Mouse (Mus musculus): ENCODE measurements at regions not wholly inside any gene's neighbourhood (a gene's known extent, or its start where the extent isn't known, plus 50 kb on each side); places are given as distances from the start of the nearest gene placed in this dataset.
A peak's percentile ranks its signal among the peaks of the same experiment; 100 is the strongest.

DNA sequence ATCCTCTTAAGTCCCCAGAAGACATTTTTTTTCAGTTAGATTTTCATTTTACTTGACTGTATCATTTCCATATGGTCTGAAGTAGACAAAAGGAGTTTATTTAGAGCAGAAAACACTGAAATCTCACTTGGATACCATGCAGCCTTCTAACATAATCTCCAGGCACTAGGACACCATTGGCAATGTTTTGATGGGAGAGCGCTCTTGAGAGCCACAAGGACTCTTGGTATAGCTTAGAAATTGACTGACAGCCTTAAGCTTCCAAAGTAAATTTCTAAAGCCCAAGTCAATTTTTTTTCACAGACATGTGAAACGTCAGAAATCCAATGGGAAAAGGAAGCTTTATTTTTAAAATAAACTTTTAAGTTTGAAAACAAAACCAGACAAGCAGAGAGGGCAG lies 116.5 kb downstream of the Polr2m start:
- no peak for DNase-seq

DNA sequence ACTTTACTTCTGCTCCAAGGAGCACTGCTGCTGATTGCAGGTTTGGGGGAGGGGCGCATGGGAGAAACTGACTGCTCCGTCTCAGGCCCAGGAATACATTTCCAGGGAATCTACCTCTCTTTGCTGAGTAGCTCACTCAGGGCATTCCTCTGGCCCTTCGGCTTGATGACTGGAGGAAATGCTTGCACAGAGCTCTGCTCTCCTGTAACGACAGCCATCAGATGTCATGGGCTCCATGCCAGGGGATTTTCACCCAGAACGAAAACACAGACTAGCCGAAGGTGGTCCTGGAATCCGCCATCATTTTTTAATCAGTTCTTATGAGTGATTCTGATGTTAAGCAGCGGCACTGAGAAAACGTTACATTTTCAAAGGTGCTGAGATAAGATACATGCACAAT lies 119.2 kb downstream of the Polr2m start:
- 56% methylated on average over 9 of the region's 9 CpGs for WGBS
- Histone ChIP-seq H3K4me1 (ENCODE audit: insufficient read depth) (no peaks in the 10 kb centered on the region), H3K9me3 (ENCODE audit: low read length) (no peaks in the 10 kb centered on the region), H3K4me2 (ENCODE audit: low read depth) (no peak overlapping the region), H3K9ac (no peak overlapping the region), H3K4me3 (ENCODE audit: low read depth, low read length) (no peak overlapping the region), H3K27me3 (ENCODE audit: insufficient read depth, low read length) (no peaks in the 10 kb centered on the region), H3K27ac (ENCODE audit: low read depth, low read length) (no peak overlapping the region), H3K36me3 (ENCODE audit: insufficient read depth) (no peaks in the 10 kb centered on the region)
- no peak for TF ChIP-seq CTCF (IDR thresholded peaks at IDR 0.05; ENCODE audit: low read depth)
- ATAC-seq (no peak), DNase-seq (no peak)

More for the DNA sequence above, 116.5 kb downstream of the Polr2m start:
- H3K4me2 ChIP-seq (ENCODE audit: low read depth) = no peak overlapping the region
- no peak overlapping the region for H3K9ac ChIP-seq
- no peaks in the 10 kb centered on the region for H3K36me3 ChIP-seq (ENCODE audit: insufficient read depth)
- H3K27ac ChIP-seq (ENCODE audit: low read depth, low read length) = no peak overlapping the region
- no peaks in the 10 kb centered on the region for H3K27me3 ChIP-seq (ENCODE audit: insufficient read depth, low read length)
- no peaks in the 10 kb centered on the region for H3K9me3 ChIP-seq (ENCODE audit: low read length)
- H3K4me3 ChIP-seq (ENCODE audit: low read depth, low read length) = no peak overlapping the region
- 76% methylated on average over 2 of the region's 2 CpGs for WGBS
- H3K4me1 ChIP-seq (ENCODE audit: insufficient read depth) = no peaks in the 10 kb centered on the region
- TF ChIP-seq CTCF (IDR thresholded peaks at IDR 0.05; ENCODE audit: low read depth) = no peak
- ATAC-seq = no peak

DNA sequence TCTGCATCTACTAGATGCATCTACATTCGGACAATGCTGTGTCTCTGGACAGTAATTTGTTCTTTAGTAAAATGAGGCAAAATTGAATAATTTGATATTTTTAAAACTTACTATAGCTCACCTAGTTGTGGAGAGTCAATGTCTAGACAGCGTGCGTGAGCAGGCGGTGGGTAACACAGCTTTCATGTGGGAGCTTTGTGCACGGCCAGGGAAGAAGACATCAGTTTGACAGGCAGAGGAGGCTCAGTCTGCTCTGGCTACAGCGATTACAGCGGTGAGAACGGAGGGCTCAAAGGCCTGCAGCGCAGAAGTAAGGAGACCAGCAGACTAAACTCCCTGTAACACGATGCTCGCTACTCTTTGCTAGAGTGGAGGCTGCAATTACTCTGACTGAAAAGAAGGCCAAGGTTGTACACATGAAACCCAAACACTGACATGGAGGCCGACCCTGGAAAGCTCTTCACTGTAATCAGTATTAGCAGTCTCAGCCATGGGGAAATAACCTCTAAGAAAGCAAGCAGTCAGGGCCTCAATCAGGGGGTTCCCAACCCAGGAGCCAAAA lies 120.5 kb downstream of the Polr2m start:
- no peak overlapping the region for H3K27ac ChIP-seq (ENCODE audit: low read depth, low read length)
- no peak overlapping the region for H3K9ac ChIP-seq
- no peaks in the 10 kb centered on the region for H3K4me1 ChIP-seq (ENCODE audit: insufficient read depth)
- DNase-seq = no peak
- TF ChIP-seq CTCF (IDR thresholded peaks at IDR 0.05; ENCODE audit: low read depth) = no peak
- H3K27me3 ChIP-seq (ENCODE audit: insufficient read depth, low read length) = no peaks in the 10 kb centered on the region
- H3K4me2 ChIP-seq (ENCODE audit: low read depth) = no peak overlapping the region
- 69% methylated on average over 12 of the region's 12 CpGs for WGBS
- no peaks in the 10 kb centered on the region for H3K9me3 ChIP-seq (ENCODE audit: low read length)
- no peak overlapping the region for H3K4me3 ChIP-seq (ENCODE audit: low read depth, low read length)
- H3K36me3 ChIP-seq (ENCODE audit: insufficient read depth) = no peaks in the 10 kb centered on the region
- ATAC-seq = no peak

DNA sequence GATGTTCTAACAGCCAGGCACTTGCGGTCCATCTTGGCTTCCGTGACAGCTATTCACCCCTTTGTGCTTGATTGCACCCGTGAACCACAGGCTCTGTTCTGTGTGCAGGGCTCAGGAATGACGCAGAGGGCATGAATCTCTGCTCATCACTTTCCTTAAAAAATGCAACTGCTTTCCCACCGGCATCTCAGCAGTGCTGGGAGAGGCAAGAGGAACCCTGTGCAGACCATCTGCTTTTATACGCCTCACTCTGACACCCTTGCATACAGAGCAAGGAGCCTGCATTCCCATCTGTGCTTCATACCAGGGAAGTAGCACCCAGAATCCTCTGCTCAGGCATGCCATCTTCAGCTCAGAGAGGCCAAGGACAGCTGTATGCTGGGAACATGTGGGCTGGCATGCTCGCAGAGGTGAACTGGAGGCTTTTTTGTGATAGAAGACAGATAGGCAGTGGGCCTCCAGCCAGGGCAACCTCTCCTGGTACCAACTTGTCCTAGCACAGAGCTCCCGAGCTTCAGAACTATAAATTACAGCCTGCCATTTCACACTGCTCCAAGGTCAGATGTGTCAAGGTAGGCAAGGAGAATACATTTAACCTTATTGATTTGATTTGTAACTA lies 121.6 kb downstream of the Polr2m start:
- peak; percentile 96 for ATAC-seq
- DNase-seq = peak; percentile 55

DNA sequence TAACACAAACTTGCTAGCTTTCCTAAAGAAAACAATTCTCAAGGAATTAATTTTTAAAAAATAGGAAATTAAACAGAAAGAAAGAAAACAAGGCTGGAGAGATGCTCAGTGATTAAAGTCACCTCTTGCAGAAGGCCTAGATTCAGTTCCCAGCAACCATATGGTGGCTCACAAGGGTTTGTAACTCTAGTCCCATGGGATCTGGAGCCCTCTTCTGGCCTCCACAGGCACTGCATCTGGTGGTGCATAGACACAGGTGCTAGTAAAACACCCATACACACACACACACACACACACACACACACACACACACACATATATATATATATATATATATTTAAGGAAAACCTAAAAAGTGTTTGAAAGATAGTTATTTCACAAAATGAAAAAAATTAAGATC lies 123.3 kb downstream of the Polr2m start:
- Histone ChIP-seq H3K4me3 (ENCODE audit: low read depth, low read length) (no peak overlapping the region), H3K27me3 (ENCODE audit: insufficient read depth, low read length) (no peaks in the 10 kb centered on the region), H3K9me3 (ENCODE audit: low read length) (no peaks in the 10 kb centered on the region), H3K4me1 (ENCODE audit: insufficient read depth) (no peaks in the 10 kb centered on the region), H3K27ac (ENCODE audit: low read depth, low read length) (no peak overlapping the region), H3K9ac (no peak overlapping the region), H3K4me2 (ENCODE audit: low read depth) (no peak overlapping the region), H3K36me3 (ENCODE audit: insufficient read depth) (no peaks in the 10 kb centered on the region)
- ATAC-seq (no peak), DNase-seq (no peak)
- no peak for TF ChIP-seq CTCF (IDR thresholded peaks at IDR 0.05; ENCODE audit: low read depth)

More for the DNA sequence above, 121.6 kb downstream of the Polr2m start:
- 71% methylated on average over 8 of the region's 8 CpGs for WGBS
- Histone ChIP-seq H3K9me3 (ENCODE audit: low read length) (no peaks in the 10 kb centered on the region), H3K4me1 (ENCODE audit: insufficient read depth) (no peaks in the 10 kb centered on the region), H3K4me2 (ENCODE audit: low read depth) (no peak overlapping the region), H3K36me3 (ENCODE audit: insufficient read depth) (no peaks in the 10 kb centered on the region), H3K27ac (ENCODE audit: low read depth, low read length) (peak overlapping the region; percentile 40), H3K9ac (no peak overlapping the region), H3K4me3 (ENCODE audit: low read depth, low read length) (no peak overlapping the region), H3K27me3 (ENCODE audit: insufficient read depth, low read length) (no peaks in the 10 kb centered on the region)
- 0 out of 2 replicates have a peak, but pooled peaks have one; percentile 4 for TF ChIP-seq CTCF (IDR thresholded peaks at IDR 0.05; ENCODE audit: low read depth)

DNA sequence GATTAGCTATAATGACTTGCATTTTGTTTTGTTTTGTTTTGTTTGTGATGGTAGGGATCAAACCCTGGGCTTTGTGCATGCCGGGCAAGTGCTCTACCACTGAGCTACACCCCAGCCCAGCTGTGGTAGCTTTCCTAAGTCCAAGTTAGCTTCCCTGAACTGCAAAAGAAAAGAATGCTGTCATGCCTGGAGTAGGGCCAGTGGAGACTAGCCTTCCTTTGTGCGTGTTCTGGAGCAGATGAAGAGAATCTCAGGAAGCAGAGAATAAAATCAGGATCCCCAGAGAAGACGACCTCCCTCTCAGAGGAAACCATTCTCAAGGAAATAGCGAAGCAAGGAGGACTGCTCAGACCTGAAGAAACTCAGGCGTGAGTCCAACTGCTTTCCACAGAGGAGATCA lies 123.8 kb downstream of the Polr2m start:
- no peak overlapping the region for H3K4me3 ChIP-seq (ENCODE audit: low read depth, low read length)
- no peak overlapping the region for H3K4me2 ChIP-seq (ENCODE audit: low read depth)
- WGBS = 55% methylated on average over 5 of the region's 5 CpGs
- no peaks in the 10 kb centered on the region for H3K27me3 ChIP-seq (ENCODE audit: insufficient read depth, low read length)
- H3K27ac ChIP-seq (ENCODE audit: low read depth, low read length) = no peak overlapping the region
- ATAC-seq (no peak), DNase-seq (no peak)
- H3K36me3 ChIP-seq (ENCODE audit: insufficient read depth) = no peaks in the 10 kb centered on the region
- H3K4me1 ChIP-seq (ENCODE audit: insufficient read depth) = no peaks in the 10 kb centered on the region
- H3K9ac ChIP-seq = no peak overlapping the region
- no peak for TF ChIP-seq CTCF (IDR thresholded peaks at IDR 0.05; ENCODE audit: low read depth)
- no peaks in the 10 kb centered on the region for H3K9me3 ChIP-seq (ENCODE audit: low read length)

DNA sequence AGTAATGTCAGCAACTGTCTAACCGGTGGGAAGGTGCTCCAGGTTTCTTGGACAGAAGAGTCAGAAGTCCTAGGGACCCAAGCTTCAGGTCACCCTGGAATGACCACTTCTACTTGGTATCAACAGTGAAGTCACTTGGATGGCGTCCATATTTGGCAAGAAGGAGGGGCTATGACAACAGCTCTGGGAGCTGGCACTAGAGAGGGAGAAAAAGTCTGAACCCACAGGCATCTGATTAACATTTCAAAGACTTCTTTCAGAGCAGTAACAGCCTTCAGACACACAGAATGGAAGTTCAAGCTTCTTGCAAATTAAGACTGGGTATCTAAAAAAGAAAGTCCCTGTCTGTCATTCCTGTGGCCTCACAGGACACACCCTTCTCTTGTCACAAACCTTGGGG lies 124.4 kb downstream of the Polr2m start:
- no peaks in the 10 kb centered on the region for H3K27me3 ChIP-seq (ENCODE audit: insufficient read depth, low read length)
- no peak overlapping the region for H3K4me2 ChIP-seq (ENCODE audit: low read depth)
- H3K4me1 ChIP-seq (ENCODE audit: insufficient read depth) = no peaks in the 10 kb centered on the region
- H3K9me3 ChIP-seq (ENCODE audit: low read length) = no peaks in the 10 kb centered on the region
- DNase-seq (no peak), ATAC-seq (no peak)
- no peak overlapping the region for H3K4me3 ChIP-seq (ENCODE audit: low read depth, low read length)
- H3K9ac ChIP-seq = no peak overlapping the region
- H3K36me3 ChIP-seq (ENCODE audit: insufficient read depth) = no peaks in the 10 kb centered on the region
- WGBS = 49% methylated on average over 2 of the region's 2 CpGs
- no peak overlapping the region for H3K27ac ChIP-seq (ENCODE audit: low read depth, low read length)
- no peak for TF ChIP-seq CTCF (IDR thresholded peaks at IDR 0.05; ENCODE audit: low read depth)

All from forebrain, postnatal 0 days (tissue).